Mouse (Mus musculus) bone marrow macrophage, adult 2 months (primary cell): ENCODE results near the gene Mybbp1a.

ENCODE experiments used
- CTCF ChIP-seq: IDR thresholded peaks from 2 replicates; pipeline ENCODE4 v1.5.1; 2012; ENCODE audit warnings: low read depth, mild to moderate bottlenecking, low read length, moderate library complexity
- POLR2A ChIP-seq: IDR thresholded peaks from 2 replicates; pipeline ENCODE4 v1.6.1; 2012; ENCODE audit warnings: mild to moderate bottlenecking, low read depth, low read length, borderline replicate concordance

DNA sequence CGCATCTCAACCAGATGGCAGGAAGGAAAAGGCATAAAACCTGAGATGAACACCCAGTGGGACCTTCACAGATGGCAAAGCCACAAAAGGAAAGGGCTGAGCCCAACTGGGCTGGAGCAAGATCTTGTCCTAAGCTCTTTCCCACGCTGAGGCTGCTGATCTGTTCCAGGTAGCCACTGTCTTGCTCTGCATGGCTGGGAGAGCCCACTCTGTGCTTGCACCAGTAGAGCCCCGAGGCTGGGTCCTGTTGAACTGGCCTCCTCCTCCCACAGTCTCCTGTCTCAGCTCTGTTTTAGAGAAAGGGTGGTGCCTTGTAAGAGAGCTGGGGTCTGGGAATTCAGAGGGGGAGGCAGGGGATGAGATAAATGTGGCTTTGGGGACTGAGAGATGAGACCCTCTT, 34.1 kb upstream of the Mybbp1a start:
- TF ChIP-seq CTCF (no peak), POLR2A (no peak)
